Mouse (Mus musculus): ENCODE results near the gene Yju2.
"Not testable (repeated sequence)": the region's sequence is repeated elsewhere in the genome, so short reads cannot be mapped to it uniquely, and the experiment has no call there.

The Yju2 gene

DNA sequence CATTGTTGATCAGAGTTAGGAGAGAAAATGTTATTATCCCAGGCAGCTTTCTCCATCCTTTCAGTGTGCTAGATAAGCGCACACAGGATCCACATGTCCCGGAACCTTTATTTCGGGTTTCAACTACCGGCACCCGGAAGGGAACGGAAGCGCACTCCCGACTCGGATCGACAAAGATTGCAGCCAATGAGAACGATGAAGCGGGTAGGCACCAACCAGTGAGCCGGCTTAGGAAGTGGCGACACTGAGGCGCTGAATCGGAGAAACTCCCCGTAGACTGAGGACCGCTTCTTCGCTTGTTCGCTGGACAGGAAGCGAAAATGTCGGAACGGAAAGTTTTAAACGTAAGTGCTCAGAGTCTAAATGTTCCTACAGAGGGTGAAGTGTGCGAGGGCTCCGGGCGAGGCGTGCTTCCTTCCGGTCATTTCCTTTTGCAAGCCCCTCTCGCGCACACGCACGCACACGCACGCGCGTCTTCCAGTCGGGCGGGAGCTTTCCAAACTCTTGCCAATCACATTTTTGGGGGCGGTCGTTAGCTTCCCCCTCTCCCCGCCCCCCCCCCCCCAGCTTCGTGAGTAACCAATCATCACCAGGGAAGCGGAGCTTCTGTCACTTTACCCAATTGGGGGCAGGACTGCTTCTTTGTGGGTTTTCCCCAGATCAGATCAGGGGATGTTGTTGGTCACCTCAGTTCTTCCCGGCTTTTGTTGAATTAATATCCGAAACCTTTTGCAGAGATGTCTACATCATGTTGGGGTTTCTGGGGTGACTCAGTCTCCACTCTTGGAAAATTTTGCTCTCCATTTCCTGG lies at the start of gene Yju2:
Gene Yju2, plus strand, starts transcription at position 182 of the 811 bp plus-strand sequence.
- Histone ChIP-seq H3K9me3 (ENCODE audit: low read length) (no peaks in the 10 kb centered on the region), H3K27me3 (ENCODE audit: insufficient read depth, low read length) (no peaks in the 10 kb centered on the region), H3K4me1 (replicated peaks; ENCODE audit: low read depth, low read length) (peaks cover 67% of the 10 kb centered on the region), H3K36me3 (ENCODE audit: insufficient read depth, low read length) (peaks cover 39% of the 10 kb centered on the region), H3K4me3 (replicated peaks; ENCODE audit: low read length) (peak within 1 kb of the TSS; percentile 84)
- no peak for TF ChIP-seq POU5F1 (IDR thresholded peaks at IDR 0.05; ENCODE audit: borderline replicate concordance, low read length)
- TF ChIP-seq NANOG (IDR thresholded peaks at IDR 0.05; ENCODE audit: borderline replicate concordance, low read length), result no peak
- TF ChIP-seq CTCF (conservative IDR thresholded peaks at IDR 0.05; ENCODE audit: low read length), result no peak

DNA sequence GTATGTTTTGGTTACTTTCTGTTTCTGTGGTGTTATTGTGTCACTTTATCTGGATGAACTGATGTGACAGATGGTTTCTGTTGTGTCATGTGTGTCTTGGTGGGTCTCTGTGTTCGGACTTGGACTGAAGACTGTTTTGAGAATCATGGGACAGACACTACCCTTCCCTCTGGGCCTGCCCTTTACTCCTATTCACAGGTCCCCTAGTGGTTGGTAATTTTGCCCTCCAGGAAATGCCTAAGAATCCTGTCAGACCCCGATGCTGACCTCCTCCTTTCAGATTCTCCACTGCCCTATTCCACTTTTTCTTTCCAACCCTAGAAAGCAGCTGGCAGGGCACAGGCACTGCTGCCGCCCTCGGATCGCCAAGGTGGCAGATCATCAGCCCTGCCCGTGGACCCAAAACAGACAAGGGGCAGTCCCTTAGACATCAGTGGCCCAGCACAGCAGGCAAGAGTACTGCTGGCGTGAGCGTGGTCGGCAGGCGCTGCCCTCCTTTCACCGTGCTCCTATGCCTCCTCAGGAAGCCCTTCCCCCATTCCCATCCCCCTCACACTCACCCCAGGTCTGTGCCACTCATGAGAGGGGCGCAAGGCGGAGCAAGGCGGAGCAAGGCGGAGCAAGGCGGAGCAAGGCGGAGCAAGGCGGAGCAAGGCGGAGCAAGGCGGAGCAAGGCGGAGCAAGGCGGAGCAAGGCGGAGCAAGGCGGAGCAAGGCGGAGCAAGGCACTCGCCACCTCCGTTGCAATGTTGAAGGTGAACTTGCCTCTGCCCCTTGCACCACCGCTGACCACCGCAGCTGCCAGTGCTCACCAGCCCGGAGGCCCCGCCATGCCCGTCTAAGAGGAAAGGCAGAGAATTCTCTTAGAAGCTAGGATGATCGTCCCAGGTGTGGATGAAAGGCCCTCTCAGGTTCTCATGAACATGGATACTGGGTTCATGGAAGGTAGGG lies 27.1 kb upstream of the Yju2 start:
- H3K27me3 ChIP-seq (ENCODE audit: insufficient read depth, low read length), result no peaks in the 10 kb centered on the region
- peaks cover 32% of the 10 kb centered on the region for H3K4me1 ChIP-seq (replicated peaks; ENCODE audit: low read depth, low read length)
- peaks cover 8% of the 10 kb centered on the region; the same call in 1 of the 2 replicates for H3K36me3 ChIP-seq (ENCODE audit: insufficient read depth, low read length)
- TF ChIP-seq NANOG (IDR thresholded peaks at IDR 0.05; ENCODE audit: borderline replicate concordance, low read length) (no peak), POU5F1 (IDR thresholded peaks at IDR 0.05; ENCODE audit: borderline replicate concordance, low read length) (no peak), CTCF (conservative IDR thresholded peaks at IDR 0.05; ENCODE audit: low read length) (peak; percentile 26)
- H3K9me3 ChIP-seq (ENCODE audit: low read length), result peaks cover 33% of the 10 kb centered on the region
- peak overlapping the region; percentile 85 for H3K4me3 ChIP-seq (replicated peaks; ENCODE audit: low read length)

- Histone ChIP-seq H3K36me3 (ENCODE audit: insufficient read depth, low read length) (peaks cover 8% of the 10 kb centered on the region; the same call in 1 of the 2 replicates), H3K27me3 (ENCODE audit: insufficient read depth, low read length) (no peaks in the 10 kb centered on the region), H3K4me1 (replicated peaks; ENCODE audit: low read depth, low read length) (peaks cover 32% of the 10 kb centered on the region), H3K4me3 (replicated peaks; ENCODE audit: low read length) (peak overlapping the region; percentile 85), H3K9me3 (ENCODE audit: low read length) (peaks cover 33% of the 10 kb centered on the region)
- TF ChIP-seq NANOG (IDR thresholded peaks at IDR 0.05; ENCODE audit: borderline replicate concordance, low read length) (no peak), CTCF (conservative IDR thresholded peaks at IDR 0.05; ENCODE audit: low read length) (no peak), POU5F1 (IDR thresholded peaks at IDR 0.05; ENCODE audit: borderline replicate concordance, low read length) (no peak)
Measured at GRCm38 (mm10) chr17:55932635-55933034, 26.3 kb upstream of the Yju2 start.

DNA sequence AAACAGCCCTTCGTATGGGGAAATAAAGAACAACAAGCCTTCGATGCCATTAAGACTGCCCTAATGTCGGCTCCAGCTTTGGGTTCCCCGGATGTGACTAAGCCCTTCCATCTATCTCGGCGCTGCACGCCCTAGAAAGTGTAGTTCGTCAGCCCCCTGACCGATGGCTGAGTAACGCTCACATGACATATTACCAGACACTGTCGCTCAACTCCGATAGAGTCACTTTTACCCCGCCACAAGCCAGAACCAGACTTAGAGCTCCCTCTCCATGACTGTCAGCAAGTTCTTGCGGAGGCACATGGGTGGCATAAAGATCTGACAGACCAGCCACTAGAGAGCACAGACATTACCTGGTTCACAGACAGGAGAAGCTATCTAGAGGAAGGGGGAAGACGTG lies 25.7 kb upstream of the Yju2 start:
- TF ChIP-seq CTCF (conservative IDR thresholded peaks at IDR 0.05; ENCODE audit: low read length) (no peak), NANOG (IDR thresholded peaks at IDR 0.05; ENCODE audit: borderline replicate concordance, low read length) (no peak), POU5F1 (IDR thresholded peaks at IDR 0.05; ENCODE audit: borderline replicate concordance, low read length) (no peak)
- peaks cover 32% of the 10 kb centered on the region for H3K4me1 ChIP-seq (replicated peaks; ENCODE audit: low read depth, low read length)
- H3K9me3 ChIP-seq (ENCODE audit: low read length), result peaks cover 29% of the 10 kb centered on the region
- H3K27me3 ChIP-seq (ENCODE audit: insufficient read depth, low read length), result no peaks in the 10 kb centered on the region
- H3K4me3 ChIP-seq (replicated peaks; ENCODE audit: low read length), result peak overlapping the region; percentile 85
- H3K36me3 ChIP-seq (ENCODE audit: insufficient read depth, low read length), result peaks cover 8% of the 10 kb centered on the region; the same call in 1 of the 2 replicates

GRCm38 (mm10) chr17:55944387-55944865 lies 14.5 kb upstream of the Yju2 start:
- Histone ChIP-seq H3K4me1 (replicated peaks; ENCODE audit: low read depth, low read length) (peaks cover 26% of the 10 kb centered on the region), H3K4me3 (replicated peaks; ENCODE audit: low read length) (peak overlapping the region; percentile 85), H3K36me3 (ENCODE audit: insufficient read depth, low read length) (peaks cover 14% of the 10 kb centered on the region)
- H3K27me3 ChIP-seq (ENCODE audit: insufficient read depth, low read length); H3K9me3 ChIP-seq (ENCODE audit: low read length): not testable (repeated sequence)

- peaks cover 10% of the 10 kb centered on the region for H3K36me3 ChIP-seq (ENCODE audit: insufficient read depth, low read length)
Measured at GRCm38 (mm10) chr17:55944866-55945682, 13.8 kb upstream of the Yju2 start.

DNA sequence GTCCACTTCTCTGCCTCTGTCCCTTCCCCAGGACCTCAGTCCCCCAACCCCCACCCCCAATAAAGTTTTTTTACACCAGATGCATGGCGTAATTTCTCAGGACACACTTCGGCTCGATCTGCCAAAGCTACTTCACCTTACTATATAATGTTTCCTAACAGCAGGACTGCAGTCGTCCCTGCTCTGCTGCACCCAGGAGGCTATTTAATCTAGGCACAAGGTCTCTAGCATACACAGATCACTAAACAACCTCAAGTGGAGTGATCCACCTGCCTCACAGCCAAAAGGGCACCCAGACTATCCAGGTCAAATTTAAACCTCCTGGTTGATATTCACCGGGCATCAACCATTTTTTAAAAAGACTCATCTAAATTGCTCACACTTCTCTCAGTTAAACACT lies 13.2 kb upstream of the Yju2 start:
- H3K27me3 ChIP-seq (ENCODE audit: insufficient read depth, low read length), result no peaks in the 10 kb centered on the region
- H3K36me3 ChIP-seq (ENCODE audit: insufficient read depth, low read length), result peaks cover 6% of the 10 kb centered on the region
- no peak for TF ChIP-seq POU5F1 (IDR thresholded peaks at IDR 0.05; ENCODE audit: borderline replicate concordance, low read length)
- TF ChIP-seq CTCF (conservative IDR thresholded peaks at IDR 0.05; ENCODE audit: low read length), result no peak
- no peak for TF ChIP-seq NANOG (IDR thresholded peaks at IDR 0.05; ENCODE audit: borderline replicate concordance, low read length)
- peaks cover 39% of the 10 kb centered on the region for H3K4me1 ChIP-seq (replicated peaks; ENCODE audit: low read depth, low read length)
- no peaks in the 10 kb centered on the region for H3K9me3 ChIP-seq (ENCODE audit: low read length)
- peak overlapping the region; percentile 85 for H3K4me3 ChIP-seq (replicated peaks; ENCODE audit: low read length)

More at GRCm38 (mm10) chr17:55944866-55945682, 13.8 kb upstream of the Yju2 start:
- H3K27me3 ChIP-seq (ENCODE audit: insufficient read depth, low read length); H3K9me3 ChIP-seq (ENCODE audit: low read length): not testable (repeated sequence)
- Histone ChIP-seq H3K4me1 (replicated peaks; ENCODE audit: low read depth, low read length) (peaks cover 33% of the 10 kb centered on the region), H3K4me3 (replicated peaks; ENCODE audit: low read length) (peak overlapping the region; percentile 85)

DNA sequence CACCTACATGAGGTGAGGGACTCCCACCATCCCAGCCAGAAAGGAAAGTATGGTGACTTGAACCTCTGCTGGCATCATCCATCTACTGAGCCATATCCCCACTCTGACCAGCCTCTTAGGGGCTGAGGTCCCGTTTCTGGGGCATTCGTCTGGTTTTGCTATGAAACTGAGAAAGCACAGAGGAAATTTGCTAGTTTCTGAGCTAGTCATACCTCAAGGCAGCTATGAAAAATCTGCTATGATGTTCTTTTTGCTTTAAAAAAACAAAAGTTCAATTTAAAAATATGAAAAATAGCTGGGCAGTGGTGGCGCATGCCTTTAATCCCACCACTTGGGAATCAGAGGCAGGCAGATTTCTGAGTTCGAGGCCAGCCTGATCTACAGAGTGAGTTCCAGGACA lies 10.3 kb upstream of the Yju2 start:
- Histone ChIP-seq H3K36me3 (ENCODE audit: insufficient read depth, low read length) (no peaks in the 10 kb centered on the region; the same call in 1 of the 2 replicates), H3K9me3 (ENCODE audit: low read length) (no peaks in the 10 kb centered on the region), H3K27me3 (ENCODE audit: insufficient read depth, low read length) (no peaks in the 10 kb centered on the region), H3K4me3 (replicated peaks; ENCODE audit: low read length) (no peak overlapping the region), H3K4me1 (replicated peaks; ENCODE audit: low read depth, low read length) (peaks cover 63% of the 10 kb centered on the region)
- TF ChIP-seq CTCF (conservative IDR thresholded peaks at IDR 0.05; ENCODE audit: low read length) (no peak), NANOG (IDR thresholded peaks at IDR 0.05; ENCODE audit: borderline replicate concordance, low read length) (no peak), POU5F1 (IDR thresholded peaks at IDR 0.05; ENCODE audit: borderline replicate concordance, low read length) (no peak)

All from E14TG2a.4 (cell line).